Mouse (Mus musculus): ENCODE measurements around the gene Alk.

Alk gene

DNA sequence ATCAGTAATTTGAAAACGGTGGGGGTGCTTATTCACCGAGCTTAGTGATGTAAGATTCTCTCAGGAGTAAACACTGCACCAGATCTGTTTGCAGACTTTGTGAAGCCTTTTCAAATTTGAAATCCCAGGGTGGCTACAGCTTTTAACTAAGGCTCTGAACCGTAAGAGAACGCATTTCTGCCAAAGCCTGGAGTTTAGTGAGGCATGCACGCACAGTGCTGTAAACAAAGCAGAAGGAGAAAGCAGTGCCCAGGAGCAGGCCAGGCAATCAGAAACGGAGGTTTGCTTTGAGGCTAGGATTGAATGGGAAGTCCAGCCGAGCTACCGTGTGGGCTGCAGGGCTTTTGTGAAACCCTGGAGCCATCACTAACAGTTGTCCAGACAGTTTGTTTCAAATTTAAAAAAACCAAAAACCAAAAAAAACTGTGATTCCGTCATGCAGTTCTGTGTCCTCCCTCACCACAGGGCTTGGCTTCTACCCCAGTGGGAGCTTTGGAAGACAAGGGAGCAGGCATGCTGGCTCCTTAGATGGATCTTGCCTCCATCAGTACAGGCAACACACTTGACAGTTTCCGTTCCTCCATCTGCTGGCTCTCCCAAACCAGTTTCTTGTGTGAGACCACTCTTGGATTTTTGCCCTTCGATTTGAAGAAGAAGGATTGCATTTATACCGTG, 409.3 kb downstream of the Alk start:
- in situ Hi-C loops (cut with MboI; ENCODE audit: low pct_unique_long_range_greater_than_20kb in 1 of 2, low sequenced_read_pairs in 2 of 2, unreplicated experiment in 1 of 2): no loop called here

- in situ Hi-C loops (cut with MboI; ENCODE audit: low pct_unique_long_range_greater_than_20kb in 1 of 2, low sequenced_read_pairs in 2 of 2, unreplicated experiment in 1 of 2): no loop called here
Observed at GRCm38 (mm10) chr17:72190536-72190935, 413.9 kb downstream of the Alk start.

DNA sequence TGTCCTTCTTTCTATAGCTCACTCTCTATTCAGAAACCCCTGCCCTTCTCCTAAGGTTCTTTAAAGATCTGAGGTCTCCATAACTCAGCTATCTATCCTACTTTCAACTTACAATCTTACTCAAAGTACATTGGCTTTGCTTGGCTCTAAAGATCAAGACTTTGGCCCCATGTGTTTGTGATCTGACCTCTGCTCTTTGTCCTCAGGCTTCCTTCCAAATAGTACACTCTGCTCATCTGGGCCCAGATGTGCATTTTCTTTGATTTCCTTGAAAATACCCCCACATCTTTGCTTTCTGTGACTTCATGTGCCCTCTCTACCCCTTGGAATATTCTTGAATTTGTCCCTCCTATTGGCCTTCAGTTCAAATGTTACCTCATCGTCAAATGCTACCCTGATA, 417.4 kb downstream of the Alk start:
- in situ Hi-C loops (cut with MboI; ENCODE audit: low pct_unique_long_range_greater_than_20kb in 1 of 2, low sequenced_read_pairs in 2 of 2, unreplicated experiment in 1 of 2): no loop called here

GRCm38 (mm10) chr17:72182414-72182813, 422.0 kb downstream of the Alk start:
- in situ Hi-C loops (cut with MboI; ENCODE audit: low pct_unique_long_range_greater_than_20kb in 1 of 2, low sequenced_read_pairs in 2 of 2, unreplicated experiment in 1 of 2): no loop called here

DNA sequence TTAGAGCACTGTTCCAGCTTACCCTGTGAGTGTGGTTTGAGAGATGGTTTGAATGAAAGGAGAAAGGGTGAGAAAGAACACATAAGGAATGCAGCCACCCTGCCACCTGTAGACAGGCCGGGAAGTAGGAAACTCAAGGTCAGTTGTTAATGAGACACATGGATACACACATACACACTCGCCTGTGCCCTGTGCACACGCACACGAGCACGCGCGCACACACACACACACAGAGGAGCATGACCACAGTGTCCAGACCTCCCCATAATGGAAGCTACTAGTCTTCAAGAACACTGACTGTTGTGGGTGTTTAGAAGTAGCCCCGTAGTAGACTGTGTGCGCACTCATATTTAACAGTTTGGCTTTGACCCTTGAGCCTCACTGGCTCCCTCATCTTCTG, 424.2 kb downstream of the Alk start:
- in situ Hi-C loops (cut with MboI; ENCODE audit: low pct_unique_long_range_greater_than_20kb in 1 of 2, low sequenced_read_pairs in 2 of 2, unreplicated experiment in 1 of 2): no loop called here

- in situ Hi-C loops (cut with MboI; ENCODE audit: low pct_unique_long_range_greater_than_20kb in 1 of 2, low sequenced_read_pairs in 2 of 2, unreplicated experiment in 1 of 2): no loop called here
Observed at GRCm38 (mm10) chr17:72179722-72180140, 424.7 kb downstream of the Alk start.

- in situ Hi-C loops (cut with MboI; ENCODE audit: low pct_unique_long_range_greater_than_20kb in 1 of 2, low sequenced_read_pairs in 2 of 2, unreplicated experiment in 1 of 2): no loop called here
Observed at GRCm38 (mm10) chr17:72173778-72174177, 430.6 kb downstream of the Alk start.

DNA sequence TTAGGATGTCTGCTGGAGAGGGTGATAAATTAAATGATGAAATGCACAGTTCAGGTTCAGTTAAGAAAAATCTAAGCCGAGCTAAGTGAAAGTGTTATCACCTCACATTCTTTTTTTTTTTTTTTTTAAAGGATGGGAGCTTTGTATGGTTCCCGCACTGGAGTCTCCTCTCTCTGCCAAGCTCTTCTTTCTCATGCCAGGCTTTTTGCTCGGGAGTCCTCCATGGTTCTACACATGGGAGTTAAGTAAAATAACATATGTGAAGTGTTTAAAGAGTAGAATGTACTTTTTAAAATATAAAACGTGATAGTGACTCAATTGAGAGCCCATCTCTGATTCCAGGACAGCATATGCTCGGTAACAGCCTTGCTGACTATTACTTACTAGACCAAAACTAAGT, 436.3 kb downstream of the Alk start:
- in situ Hi-C loops (cut with MboI; ENCODE audit: low pct_unique_long_range_greater_than_20kb in 1 of 2, low sequenced_read_pairs in 2 of 2, unreplicated experiment in 1 of 2): no loop called here

DNA sequence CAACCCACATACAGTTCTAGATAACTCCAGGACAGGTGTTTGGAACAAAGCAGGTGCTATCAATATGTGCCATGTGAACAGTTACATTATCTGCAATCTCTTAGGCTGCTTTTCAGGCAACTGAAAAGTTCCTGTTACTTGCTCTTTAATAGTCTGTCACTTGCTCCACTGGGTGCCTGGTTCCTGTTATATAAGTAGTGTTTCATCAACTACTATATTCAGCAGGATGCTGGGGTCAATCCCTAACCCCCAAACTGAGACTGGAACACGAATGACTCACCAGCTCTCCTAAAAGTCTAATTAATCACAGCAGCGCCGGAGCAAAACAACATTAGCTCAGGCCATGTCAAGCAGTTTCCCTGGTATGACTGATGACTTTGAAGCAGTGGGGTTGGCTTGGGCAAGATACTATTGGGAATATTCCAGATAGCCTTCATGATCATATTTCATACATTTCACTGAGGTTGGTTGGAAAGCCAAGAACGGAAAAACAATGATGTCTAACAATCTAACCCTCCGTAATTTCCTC, 445.5 kb downstream of the Alk start:
- in situ Hi-C loops (cut with MboI; ENCODE audit: low pct_unique_long_range_greater_than_20kb in 1 of 2, low sequenced_read_pairs in 2 of 2, unreplicated experiment in 1 of 2): no loop called here

DNA sequence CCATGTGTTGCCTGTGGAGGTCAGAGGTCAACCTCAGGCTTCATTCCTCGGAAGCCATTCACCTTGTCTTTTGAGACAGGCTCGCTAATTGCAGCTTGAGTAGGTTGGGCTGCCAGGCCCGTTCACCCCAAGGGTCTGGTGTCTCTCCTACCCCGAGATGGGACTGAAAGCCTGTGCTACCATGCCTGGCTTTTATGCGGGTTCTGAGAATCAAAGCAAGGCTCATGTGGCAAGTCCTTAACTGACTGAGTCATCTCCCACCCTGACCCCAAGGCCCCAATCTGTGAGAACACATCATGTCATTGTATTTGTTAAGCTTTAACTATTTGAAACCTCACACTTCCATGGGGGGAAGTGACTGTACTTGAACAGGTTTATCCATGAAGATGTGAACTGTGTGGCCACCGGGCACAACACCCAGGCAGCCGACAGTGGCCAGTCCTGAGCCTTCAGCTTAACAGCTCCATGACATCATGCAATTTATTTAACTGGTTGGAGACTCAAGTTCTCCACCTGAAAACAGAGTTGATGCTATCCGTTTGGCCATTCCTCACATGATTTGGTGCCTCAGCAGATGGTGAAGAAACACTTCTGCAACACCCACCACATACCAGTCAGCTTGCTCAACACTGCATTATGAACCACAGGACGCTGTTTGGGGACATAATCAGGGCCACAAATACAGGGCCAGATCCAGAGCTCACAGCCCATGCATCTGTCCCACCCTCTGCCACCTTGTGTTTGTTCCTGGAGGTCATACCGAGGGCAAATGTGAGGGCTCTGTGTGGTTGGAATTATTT, 446.4 kb downstream of the Alk start:
- in situ Hi-C loops (cut with MboI; ENCODE audit: low pct_unique_long_range_greater_than_20kb in 1 of 2, low sequenced_read_pairs in 2 of 2, unreplicated experiment in 1 of 2): no loop called here

GRCm38 (mm10) chr17:72153038-72153437, 451.4 kb downstream of the Alk start:
- in situ Hi-C loops (cut with MboI; ENCODE audit: low pct_unique_long_range_greater_than_20kb in 1 of 2, low sequenced_read_pairs in 2 of 2, unreplicated experiment in 1 of 2): no loop called here

- in situ Hi-C loops (cut with MboI; ENCODE audit: low pct_unique_long_range_greater_than_20kb in 1 of 2, low sequenced_read_pairs in 2 of 2, unreplicated experiment in 1 of 2): no loop called here
Observed at GRCm38 (mm10) chr17:72144946-72145598, 459.4 kb downstream of the Alk start.

DNA sequence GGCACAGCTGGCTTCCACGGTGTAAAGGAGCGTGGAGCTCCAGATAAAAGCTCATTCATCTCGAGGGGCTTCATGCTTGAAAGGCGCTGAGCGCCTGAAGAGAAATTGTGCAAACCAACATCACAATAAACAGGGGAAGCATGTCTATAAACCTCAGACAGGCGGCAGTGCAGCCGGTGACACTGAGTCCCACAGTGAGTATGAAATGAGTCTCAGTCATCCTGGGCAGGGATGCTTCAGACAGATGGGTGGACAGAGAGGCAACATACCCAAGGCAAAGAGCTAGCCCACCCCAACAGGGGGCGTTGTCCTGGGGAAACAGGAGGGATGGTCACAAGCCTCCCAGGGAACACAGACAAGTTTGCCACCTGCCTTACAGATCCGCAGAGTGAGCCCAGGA, 460.0 kb downstream of the Alk start:
- in situ Hi-C loops (cut with MboI; ENCODE audit: low pct_unique_long_range_greater_than_20kb in 1 of 2, low sequenced_read_pairs in 2 of 2, unreplicated experiment in 1 of 2): no loop called here

DNA sequence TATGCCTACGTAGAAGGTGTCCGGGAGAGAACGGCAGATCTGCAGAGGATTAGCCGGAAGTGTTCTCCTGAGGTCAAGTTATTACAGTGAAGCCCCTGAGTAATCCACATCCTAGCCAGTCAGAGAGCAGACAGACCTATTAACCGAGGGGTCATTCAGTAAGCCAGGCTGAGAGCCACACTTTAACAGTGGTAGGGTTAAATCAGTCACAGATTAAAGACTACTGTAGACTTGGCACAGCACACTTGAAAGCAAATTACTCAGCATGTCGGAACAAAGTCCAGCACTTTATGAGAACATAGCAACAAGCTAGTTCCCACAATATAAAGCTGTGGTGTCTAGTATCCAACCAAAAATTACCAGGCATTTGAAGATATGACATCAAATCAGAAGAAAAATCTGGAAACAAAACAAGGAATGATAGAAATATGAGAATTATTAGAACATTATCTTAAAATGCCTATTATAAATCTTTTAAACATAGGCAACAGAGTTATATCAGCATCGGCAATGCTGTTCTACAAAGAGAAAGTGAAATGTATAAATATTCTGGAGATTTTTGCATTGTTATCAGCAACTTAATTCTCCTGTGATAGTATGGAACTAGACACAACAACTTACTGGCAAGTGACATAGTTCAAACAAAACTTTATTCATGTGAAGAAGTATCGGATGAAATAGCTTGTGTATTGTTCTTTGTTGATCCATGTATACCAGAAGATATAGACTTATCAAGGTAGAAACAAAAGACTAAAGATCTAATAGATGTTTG, 472.1 kb downstream of the Alk start:
- in situ Hi-C loops (cut with MboI; ENCODE audit: low pct_unique_long_range_greater_than_20kb in 1 of 2, low sequenced_read_pairs in 2 of 2, unreplicated experiment in 1 of 2): no loop called here

DNA sequence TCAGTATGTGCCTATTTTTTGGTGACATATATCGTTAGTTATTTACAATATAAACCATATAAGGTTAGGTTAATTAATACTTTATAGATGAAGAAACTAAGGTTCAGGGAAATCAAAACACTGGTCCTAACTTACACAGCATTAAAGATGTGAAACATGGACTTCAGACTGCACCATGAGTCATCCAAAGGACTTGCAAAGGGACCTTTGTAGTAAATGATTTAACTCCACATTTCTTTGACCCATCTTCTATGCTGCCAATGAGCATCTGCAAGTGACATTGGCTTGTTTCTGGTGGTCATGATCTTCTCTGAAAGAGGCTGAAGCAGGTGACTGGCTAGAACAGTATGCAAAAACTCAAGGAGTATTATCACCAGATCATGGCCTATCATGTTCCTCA, 482.8 kb downstream of the Alk start:
- in situ Hi-C loops (cut with MboI; ENCODE audit: low pct_unique_long_range_greater_than_20kb in 1 of 2, low sequenced_read_pairs in 2 of 2, unreplicated experiment in 1 of 2): no loop called here

DNA sequence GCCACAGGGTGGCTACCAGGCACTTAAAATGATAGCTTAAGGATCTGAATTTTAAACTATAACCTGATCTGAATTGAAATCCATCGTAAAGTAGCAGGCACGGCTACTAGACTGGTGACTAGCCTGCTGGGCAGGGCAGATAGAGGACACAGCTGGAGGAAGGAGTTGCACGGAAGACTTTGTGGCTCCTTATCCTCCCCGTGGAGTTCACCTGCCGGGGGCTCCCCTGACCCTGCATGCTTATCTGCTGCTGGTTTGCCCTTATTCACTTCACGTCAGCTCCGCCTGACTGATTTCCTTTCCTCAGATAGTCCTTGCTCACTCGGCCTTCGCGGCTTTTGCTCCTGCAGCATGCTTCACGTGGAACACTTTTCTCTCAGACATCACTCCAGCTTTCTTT, 484.1 kb downstream of the Alk start:
- in situ Hi-C loops (cut with MboI; ENCODE audit: low pct_unique_long_range_greater_than_20kb in 1 of 2, low sequenced_read_pairs in 2 of 2, unreplicated experiment in 1 of 2): no loop called here

- in situ Hi-C loops (cut with MboI; ENCODE audit: low pct_unique_long_range_greater_than_20kb in 1 of 2, low sequenced_read_pairs in 2 of 2, unreplicated experiment in 1 of 2): no loop called here
Observed at GRCm38 (mm10) chr17:72118376-72118775, 486.1 kb downstream of the Alk start.

GRCm38 (mm10) chr17:72115271-72115944, 489.0 kb downstream of the Alk start:
- in situ Hi-C loops (cut with MboI; ENCODE audit: low pct_unique_long_range_greater_than_20kb in 1 of 2, low sequenced_read_pairs in 2 of 2, unreplicated experiment in 1 of 2): no loop called here
